Mouse (Mus musculus) cortical plate, adult 2 months (tissue): ENCODE results near the gene Cpb1.

Experiments used
- CTCF ChIP-seq: fragments of 200-500 bp; IDR thresholded peaks from 2 replicates; pipeline ENCODE4 v1.5.1; 2011; ENCODE audit warnings: mild to moderate bottlenecking, control low read depth, low read length; ENCODE audit not compliant: insufficient read depth; ENCODE audit errors: extremely low read depth
- POLR2A ChIP-seq: fragments of 200-500 bp; IDR thresholded peaks from 2 replicates; pipeline ENCODE4 v1.6.1; 2011; ENCODE audit warnings: mild to moderate bottlenecking, low read length, control low read depth; ENCODE audit not compliant: insufficient read depth; ENCODE audit errors: extremely low read depth

DNA sequence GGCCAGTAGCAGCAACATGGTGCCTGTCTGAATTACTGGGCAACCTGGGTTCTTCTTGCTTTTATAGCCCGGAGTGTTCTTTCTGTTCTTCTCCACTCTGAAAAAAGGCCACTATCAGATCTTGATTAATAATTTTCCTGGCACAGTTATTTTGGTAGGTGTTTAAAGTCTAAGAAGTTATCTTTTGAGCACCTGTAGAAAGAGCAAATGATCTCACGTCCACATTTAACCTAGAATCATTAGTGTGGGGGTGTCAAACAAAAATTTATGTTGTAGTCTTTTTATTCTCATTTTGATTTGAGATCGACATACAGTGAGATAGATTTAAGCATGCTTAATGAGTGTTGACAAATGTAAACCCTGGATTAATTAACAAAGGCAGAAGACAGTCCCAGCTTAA is at the start of gene Cpb1:
- TF ChIP-seq POLR2A (no peak), CTCF (no peak)
